Mouse (Mus musculus) cortical plate, adult 2 months (tissue): ENCODE results near the gene Sobp.

Source experiments
- CTCF ChIP-seq: fragments of 200-500 bp; IDR thresholded peaks from 2 replicates; pipeline ENCODE4 v1.5.1; 2011; ENCODE audit warnings: mild to moderate bottlenecking, control low read depth, low read length; ENCODE audit not compliant: insufficient read depth; ENCODE audit errors: extremely low read depth
- POLR2A ChIP-seq: fragments of 200-500 bp; IDR thresholded peaks from 2 replicates; pipeline ENCODE4 v1.6.1; 2011; ENCODE audit warnings: mild to moderate bottlenecking, low read length, control low read depth; ENCODE audit not compliant: insufficient read depth; ENCODE audit errors: extremely low read depth

GRCm38 (mm10) chr10:43005677-43006076, 168.7 kb downstream of the Sobp start:
- TF ChIP-seq CTCF = no peak
- no peak for TF ChIP-seq POLR2A
